Mouse (Mus musculus) cortical plate, adult 2 months (tissue): ENCODE results near the gene Sox10.

ENCODE experiments used
- CTCF ChIP-seq: fragments of 200-500 bp; IDR thresholded peaks from 2 replicates; pipeline ENCODE4 v1.5.1; 2011; ENCODE audit warnings: mild to moderate bottlenecking, control low read depth, low read length; ENCODE audit not compliant: insufficient read depth; ENCODE audit errors: extremely low read depth
- POLR2A ChIP-seq: fragments of 200-500 bp; IDR thresholded peaks from 2 replicates; pipeline ENCODE4 v1.6.1; 2011; ENCODE audit warnings: mild to moderate bottlenecking, low read length, control low read depth; ENCODE audit not compliant: insufficient read depth; ENCODE audit errors: extremely low read depth

DNA sequence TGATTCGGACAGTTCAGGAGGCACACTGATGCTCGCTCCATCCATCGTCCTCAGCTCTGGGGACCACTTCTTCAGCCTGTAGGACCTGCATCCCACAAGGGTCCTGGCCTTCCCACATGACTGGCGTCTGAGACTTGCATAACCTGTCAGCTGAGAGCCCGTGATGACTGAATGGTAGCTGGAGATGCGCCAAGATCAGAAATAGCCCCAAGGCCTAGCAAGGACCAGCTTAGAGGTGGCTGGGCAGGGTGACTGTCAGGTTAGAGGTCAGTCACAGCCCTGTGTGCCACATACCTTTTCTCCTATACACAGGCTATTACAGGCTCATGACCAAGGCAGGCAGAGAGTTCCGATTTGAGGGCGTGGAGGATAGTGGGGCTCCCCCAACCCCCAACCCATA lies 30.5 kb upstream of the Sox10 start:
- TF ChIP-seq POLR2A (no peak), CTCF (no peak)
